Mouse (Mus musculus): ENCODE results near the gene Gmds.

Gmds gene

DNA sequence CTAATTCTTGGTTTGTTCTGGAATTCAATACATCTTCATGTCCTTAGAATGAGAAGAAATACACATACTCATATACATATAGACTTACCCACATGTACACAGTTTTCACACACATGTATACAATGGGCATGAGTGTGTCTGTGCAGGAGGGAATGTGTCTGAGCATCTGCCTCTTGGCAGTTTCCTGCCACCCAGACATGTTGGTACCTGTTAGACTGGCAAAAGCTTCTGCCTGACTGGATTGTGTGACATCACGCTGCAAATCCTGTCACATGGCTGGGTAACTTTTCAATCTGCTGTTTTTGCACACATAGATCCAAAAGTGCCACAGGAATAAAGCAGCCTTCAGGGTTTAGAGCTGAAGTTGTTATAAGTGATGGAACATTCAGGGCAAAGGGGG lies 465.3 kb downstream of the Gmds start:
- DNase-seq, result no peak

- no peak for DNase-seq
Measured at GRCm38 (mm10) chr13:31864786-31865185, 473.8 kb downstream of the Gmds start.

DNA sequence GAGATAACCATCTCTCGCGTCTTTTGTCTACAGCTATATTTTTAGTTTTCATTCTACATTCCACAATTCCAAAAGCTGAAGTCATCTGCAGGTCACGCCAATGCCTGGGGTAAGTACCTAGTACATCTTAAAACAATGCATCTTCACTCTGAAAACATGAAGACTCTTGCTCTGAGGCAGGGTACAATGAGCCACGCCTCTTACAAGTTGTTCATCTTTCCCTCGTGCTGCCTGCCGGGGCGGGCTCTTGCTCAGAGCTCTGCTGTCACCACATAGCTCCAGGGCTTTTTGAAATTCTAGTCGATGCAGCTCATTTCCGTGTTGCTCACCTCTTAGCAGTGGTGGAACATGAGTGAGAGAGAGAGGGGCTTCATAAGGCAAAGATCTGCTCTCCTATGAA lies 475.1 kb downstream of the Gmds start:
- DNase-seq, result no peak

- DNase-seq, result no peak
Measured at GRCm38 (mm10) chr13:31860200-31860599, 478.3 kb downstream of the Gmds start.

- DNase-seq, result no peak
Measured at GRCm38 (mm10) chr13:31854000-31854399, 484.5 kb downstream of the Gmds start.

DNA sequence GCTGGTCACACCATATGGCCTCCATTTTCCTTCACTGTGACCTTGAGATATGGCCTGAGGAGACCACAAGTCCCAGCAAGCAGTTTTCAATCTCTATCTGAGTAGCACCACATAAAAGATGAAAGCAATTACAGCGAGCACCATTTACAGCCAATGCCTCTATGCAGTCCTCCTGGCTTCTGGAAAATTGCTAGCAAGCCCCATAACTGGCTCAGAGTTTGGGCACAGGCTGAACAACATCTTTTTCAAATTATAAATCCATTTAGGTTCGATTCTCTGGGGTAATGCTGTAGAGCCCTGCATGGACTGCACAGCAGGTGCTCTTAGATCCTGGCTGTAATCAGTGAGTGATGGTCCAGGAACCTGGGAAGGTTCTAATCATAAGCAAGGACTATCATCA lies 485.0 kb downstream of the Gmds start:
- no peak for DNase-seq

GRCm38 (mm10) chr13:31849258-31849971 lies 489.1 kb downstream of the Gmds start:
- DNase-seq, result peak in 1 of 2 experiments; percentile 47

- DNase-seq, result no peak
Measured at GRCm38 (mm10) chr13:31835802-31836201, 502.7 kb downstream of the Gmds start.

DNA sequence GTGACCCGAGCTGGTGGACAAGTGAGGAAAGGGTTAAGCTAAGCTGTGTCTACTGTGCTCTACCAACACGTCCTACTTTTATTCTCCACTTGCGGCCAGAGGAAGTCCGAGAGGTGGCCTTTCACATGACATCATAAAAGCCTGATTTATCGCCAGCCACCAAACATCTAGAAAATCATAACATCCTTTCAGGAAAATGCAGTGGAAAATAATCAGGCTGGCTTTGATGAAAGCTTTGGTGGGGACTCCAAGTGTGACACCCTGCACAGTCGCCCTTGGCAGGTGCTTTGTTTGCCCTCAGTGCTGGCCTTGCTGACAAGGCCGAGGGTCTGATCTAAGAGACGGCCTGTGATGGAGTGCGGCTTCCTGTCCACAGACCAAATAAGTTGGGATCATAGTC lies 508.2 kb downstream of the Gmds start:
- DNase-seq, result peak in 1 of 2 experiments; percentile 43

DNA sequence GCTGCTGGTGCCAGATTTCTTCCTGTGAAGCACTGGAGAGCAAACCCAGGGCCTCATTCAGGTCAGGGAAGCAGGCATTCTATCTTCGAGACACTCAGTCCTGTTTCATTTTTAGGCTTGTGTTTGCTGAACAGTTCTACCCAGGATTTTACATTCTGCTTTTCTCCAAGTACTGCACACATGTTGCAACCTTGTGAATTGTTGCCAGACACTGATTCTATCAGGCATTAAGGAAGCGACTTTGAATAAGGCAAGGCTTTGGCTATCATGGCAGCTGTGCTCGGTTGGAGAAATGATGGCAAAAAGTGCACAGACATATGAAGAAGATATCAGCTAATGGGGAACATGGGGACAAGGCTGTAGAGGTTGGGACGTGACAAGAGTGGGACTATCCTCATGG lies 510.1 kb downstream of the Gmds start:
- DNase-seq, result no peak

DNA sequence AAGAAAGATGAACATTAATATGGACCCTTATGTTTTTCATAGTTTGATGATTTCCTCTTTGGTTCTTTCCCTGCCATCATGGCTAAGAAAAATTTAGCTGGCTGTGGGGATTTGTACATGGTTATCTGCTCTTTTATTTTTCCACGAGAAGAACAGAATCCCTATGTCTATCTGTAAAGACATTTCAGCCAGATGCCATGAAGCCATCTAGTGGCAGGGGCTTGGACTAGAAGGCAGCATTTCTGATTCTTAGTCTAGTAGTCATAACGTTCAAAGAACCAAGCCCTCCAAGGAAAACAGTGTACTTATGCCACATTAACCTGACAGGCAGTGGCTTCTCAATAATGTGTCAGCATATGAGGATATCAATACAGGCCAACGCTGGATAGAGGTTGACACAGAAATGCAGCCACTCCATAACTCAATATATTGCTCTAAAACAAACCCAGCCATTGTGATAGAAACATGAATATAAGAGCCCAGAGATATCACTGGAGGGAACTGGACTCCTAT lies 510.7 kb downstream of the Gmds start:
- DNase-seq, result no peak

DNA sequence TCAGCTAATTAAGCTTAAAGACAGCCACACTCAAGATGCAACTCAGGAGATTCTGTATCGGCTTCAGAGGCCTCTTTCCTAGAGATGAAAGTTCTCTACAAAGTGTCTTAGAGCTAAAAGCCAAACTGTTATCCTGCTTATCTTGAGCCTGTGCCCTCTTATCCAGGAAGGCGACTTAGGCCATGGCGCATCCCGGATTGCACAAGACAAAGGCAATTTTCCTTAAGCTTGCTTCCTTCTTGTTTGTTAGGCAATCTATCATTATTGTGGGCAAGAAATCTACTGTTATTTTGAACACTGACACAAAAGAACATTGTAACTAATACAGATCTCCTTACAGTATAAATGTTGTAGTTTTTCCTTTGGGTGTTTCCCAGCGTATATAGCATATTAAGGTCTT lies 511.4 kb downstream of the Gmds start:
- no peak for DNase-seq

GRCm38 (mm10) chr13:31825180-31825579 lies 513.4 kb downstream of the Gmds start:
- DNase-seq, result no peak

DNA sequence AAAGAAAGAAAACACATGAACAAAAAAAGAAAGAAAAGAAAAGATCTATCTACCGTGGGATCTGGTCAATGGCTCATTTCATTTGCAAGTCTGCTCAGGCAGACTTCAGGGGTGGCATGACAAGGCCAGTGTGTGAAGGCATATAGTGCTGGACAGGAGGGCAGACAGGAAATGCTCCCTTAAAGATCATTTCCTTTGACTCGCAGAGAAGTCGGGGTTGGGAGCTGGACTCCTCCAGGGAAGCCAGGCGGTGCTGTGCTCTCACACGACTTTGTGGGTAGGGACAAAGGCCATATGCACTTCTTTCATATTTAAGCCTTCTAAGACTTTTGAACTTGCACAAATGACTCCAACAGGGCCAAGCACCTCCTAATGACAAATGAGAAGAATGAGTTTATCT lies 515.2 kb downstream of the Gmds start:
- no peak for DNase-seq

- peak in 1 of 2 experiments; percentile 19 for DNase-seq
Measured at GRCm38 (mm10) chr13:31821050-31821449, 517.5 kb downstream of the Gmds start.

DNA sequence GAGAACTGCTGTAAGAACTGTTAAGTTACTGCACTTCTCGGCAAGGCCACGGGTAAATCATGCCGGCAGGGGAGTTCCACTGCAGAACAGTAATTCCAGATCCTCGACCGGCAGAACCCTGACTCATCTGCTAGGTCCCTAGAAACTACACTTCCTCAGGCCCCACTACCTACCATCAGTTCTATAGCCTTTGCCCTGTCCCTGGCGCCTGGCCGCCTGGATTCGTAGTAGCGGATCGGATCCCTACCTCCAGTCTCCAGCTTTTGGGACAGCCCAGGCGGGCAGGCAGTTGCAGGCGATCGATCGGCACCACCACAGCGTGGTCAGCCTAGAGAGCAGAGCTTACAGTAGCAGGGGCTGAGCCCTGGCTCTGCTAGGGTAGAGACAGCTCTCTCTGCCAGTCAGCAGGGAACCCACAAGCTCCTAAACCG lies 517.9 kb downstream of the Gmds start:
- DNase-seq, result peak; percentile 68 to 78

GRCm38 (mm10) chr13:31819664-31820405 lies 518.7 kb downstream of the Gmds start:
- DNase-seq, result peak in 1 of 2 experiments; percentile 18

GRCm38 (mm10) chr13:31818337-31818736 lies 520.2 kb downstream of the Gmds start:
- DNase-seq, result peak in 1 of 2 experiments; percentile 46

GRCm38 (mm10) chr13:31815383-31816003 lies 523.0 kb downstream of the Gmds start:
- peak in 1 of 2 experiments; percentile 54 for DNase-seq

- DNase-seq, result no peak
Measured at GRCm38 (mm10) chr13:31812701-31813100, 525.8 kb downstream of the Gmds start.

DNA sequence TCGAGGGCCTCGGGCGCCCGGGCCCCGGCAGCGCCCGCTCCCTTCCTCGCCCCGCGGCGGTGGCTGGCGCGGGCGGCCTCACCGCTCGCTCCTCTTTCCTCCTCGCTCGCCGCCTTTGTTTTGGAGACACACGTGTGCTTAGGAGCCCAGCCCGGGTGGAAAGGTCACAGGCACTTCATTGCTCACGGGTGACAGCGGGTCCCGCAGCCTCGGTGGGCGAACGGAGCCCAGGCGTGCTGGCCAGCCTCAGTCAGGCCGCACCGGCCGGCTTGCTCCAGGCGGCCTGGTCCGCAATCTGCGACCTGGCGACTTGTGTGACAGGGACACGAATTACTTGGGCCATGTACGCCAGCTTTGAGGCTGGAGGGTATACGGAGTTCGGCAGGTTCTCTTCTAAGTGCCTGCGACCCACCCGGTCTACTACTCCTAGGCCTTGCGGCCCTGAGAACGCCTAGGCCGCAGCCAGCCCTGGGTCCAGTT lies 527.0 kb downstream of the Gmds start:
- DNase-seq, result peak; percentile 57 to 67

- DNase-seq, result peak; percentile 66 to 77
Measured at GRCm38 (mm10) chr13:31810693-31811541, 527.6 kb downstream of the Gmds start.

GRCm38 (mm10) chr13:31810375-31810692 lies 528.2 kb downstream of the Gmds start:
- DNase-seq, result no peak
